Mouse (Mus musculus): Measurements from ENCODE around the gene Usp4. TPM values are rescaled to one million over a fixed set of nuclear protein-coding genes. Genes with fewer than 3 reads are reported as not detected.

Usp4 gene
- total RNA-seq, 2 experiments from 2014 or later, result 102 to 108 TPM

DNA sequence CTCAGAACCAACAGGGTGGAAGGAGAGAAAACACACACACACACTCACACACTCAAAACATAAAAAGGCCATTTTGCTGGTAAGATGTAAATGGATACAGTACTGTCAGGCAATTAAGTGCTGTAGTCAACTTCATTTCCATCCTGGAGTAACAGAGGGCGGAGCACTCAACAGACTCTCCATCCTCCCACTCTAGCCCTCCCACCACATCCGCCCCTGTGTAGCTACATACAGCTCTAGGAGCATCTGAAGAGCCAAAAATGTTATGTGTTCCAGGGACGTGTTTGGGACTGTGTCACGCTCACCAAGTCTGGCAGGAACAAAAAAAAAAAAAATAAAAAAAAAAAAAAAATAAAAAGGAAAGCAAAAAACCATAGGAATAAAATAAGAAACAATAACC, 55.4 kb downstream of the Usp4 start:
- no peak for DNase-seq (ENCODE audit: extremely low spot score in 1 of 2, low spot score in 1 of 2)

DNA sequence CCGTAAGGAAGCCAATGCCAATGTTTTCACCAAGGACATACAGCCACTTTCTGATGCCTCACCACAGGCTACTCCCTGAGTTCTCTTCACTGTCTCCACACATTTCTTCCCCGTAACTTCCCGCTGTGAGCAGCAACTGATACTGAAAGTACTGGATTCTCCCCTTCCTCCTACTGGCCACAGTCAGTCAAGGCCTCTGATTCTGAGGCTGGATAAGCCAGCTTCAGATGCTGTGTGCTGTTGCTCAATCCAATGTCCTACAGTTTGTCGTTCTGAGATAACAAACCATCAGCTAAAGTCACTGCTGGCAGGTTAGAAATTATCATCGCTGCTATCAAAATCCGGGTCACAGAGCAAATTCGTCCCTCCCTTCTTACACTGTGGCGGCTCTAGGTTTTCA, 56.8 kb downstream of the Usp4 start:
- DNase-seq (ENCODE audit: extremely low spot score in 1 of 2, low spot score in 1 of 2), result no peak

DNA sequence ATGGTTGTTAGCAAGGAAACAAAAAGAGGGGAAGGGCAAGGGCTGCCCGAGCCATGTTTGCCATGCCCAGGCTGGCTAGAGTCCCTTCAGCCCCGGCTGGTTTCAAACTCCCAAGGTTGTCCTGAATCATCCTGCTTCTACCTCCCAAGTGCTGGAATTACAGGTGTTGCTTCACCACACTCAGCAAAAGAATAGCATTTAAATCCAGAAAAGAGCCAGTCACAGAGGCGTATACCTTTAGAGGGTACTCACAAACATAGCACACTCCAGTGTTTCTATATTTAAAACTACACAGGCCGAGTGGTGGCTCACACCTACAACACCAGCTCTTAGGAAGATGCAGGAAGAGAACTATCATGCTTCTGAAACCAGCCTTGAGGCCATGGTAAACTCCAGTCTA, 61.9 kb downstream of the Usp4 start:
- no peak for DNase-seq (ENCODE audit: extremely low spot score in 1 of 2, low spot score in 1 of 2)

DNA sequence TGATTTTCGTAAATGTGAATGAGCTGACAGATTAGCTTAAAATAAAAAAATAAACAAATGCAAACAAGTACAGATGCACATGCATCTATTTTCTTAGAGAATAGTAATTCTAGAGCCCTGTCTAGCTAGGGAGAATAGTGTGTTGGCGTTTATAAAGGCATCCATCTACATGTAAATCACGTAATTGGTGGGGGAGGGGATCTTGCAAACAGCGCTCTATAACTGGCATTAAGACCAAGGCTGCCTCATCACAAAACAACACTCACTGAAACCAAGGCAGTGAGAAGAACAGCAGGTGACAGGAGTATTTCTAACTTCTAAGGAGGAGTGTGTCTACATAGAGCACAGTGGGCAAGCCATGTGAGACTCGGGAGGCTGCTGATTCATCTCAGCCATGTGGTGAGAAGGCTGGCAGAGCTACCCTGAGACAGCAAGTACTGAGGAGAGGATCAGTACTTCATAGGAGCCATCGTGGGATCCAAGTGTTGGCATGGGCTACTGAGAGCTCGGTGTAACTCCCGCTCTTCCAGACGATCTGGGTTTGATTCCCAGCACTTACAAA, 63.8 kb downstream of the Usp4 start:
- no peak for DNase-seq (ENCODE audit: extremely low spot score in 1 of 2, low spot score in 1 of 2)

DNA sequence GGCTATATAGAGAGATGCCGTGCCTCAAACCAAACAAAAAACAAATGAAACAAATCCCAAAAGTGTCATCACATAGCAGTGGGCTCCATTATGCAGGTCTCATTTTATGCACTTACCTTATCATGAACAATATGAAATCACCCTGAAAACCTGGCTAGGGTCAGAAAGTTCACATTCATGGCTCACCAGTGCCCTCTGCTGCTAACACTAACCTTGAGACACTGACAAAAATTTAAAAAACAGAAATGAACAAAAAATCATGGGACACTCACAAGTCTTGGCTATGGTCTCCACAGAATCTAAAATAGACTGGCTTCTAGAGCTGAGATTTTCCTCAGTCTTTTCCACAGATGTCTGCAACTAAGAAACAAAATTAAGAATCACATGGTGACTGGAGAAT, 64.6 kb downstream of the Usp4 start:
- peak in 1 of 2 experiments; percentile 48 for DNase-seq (ENCODE audit: extremely low spot score in 1 of 2, low spot score in 1 of 2)

DNA sequence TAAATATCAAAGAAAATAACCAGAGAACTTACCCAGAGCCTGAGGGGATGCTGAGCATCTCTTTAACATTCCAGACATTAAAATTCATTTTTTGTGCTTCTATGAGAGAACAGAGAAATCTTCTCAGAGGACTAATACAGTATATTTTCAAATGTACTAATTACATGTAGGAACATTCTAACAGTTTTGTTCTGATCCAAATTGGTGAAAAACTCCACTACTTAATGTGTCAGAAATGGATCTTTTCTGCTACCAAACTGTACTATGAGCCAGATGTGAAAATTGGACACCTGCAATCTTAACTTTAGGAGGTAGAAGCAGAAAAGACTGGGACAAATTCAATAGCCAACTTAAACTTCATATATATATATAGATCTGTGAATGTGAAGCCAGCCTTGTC, 80.7 kb downstream of the Usp4 start, which contains the start of gene Ccdc36:
Gene Ccdc36, minus strand, starts transcription at position 101 of the 400 bp plus-strand sequence.
- DNase-seq (ENCODE audit: extremely low spot score in 1 of 2, low spot score in 1 of 2), result no peak

DNA sequence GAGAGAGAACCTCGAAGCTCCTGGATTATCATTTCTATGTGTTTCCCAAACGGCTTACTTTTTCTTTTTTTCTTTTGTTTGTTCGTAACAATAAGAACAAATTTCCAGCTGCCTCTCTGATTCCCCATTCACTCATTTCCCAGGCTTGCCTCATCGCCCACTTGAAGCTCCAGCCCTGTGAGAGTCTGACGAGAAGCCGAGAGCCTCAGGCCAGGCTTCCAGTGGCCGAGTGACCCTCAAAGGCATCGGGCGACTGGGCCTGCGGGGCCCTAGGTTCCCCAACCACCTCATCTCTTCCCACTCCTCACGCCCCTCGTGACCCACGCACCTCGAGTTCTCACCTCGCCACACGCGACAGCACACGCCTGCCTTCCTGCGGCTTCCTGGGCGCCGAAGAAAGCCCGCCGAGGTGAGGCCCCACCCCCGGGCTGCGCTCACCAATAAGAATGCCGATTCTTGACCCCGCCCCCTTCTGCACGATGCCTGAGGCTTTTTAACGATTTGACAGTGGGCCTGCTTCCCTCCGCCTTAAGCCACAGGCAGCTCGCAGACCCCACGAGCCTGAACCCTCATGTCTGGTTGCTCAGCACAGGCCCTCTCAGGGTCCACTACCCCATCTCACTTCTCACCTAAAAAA, 83.9 kb downstream of the Usp4 start:
- DNase-seq (ENCODE audit: extremely low spot score in 1 of 2, low spot score in 1 of 2), result no peak

DNA sequence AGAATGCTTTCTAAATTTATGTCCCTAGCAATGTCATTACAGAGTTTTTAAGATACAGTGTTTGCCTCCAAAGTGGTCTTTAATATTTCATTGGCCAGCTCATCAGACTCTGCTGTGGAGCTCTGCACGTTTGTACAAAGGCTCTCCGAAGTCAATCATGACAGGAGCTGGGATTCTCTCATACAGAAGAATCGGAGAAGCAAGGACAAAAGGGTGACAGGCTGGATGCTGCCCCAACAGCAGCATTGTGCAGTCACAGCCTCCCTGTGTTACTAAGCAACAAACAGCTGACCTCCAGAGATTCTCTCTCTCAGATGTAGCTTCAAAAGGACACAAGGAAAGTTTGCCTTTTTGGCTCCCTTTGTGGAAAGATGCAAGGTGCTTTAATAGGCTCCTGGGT, 88.5 kb downstream of the Usp4 start, which contains the start of gene BC048562:
Gene BC048562, plus strand, starts transcription at position 301 of the 400 bp plus-strand sequence.
- DNase-seq (ENCODE audit: extremely low spot score in 1 of 2, low spot score in 1 of 2), result no peak

DNA sequence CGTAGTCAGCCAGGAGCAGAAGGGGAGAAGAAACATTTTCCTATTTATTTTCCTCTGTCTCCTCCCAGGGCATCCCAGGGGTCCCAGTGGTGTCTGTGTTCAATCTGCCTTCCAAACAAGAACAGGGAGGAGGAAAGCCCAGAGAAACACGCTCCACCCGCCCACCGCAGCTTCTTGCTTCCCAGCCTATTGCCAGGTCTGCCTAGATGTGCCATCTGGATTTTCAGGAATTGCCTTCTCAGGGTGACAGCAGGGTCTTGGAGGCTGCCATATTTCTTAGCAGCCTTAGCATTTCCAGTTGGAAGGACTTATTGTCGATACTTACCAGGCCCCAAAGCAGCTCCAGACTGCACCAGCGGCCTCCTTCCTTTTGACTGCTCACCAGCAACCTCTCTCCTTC, 91.5 kb downstream of the Usp4 start:
- no peak for DNase-seq (ENCODE audit: extremely low spot score in 1 of 2, low spot score in 1 of 2)

DNA sequence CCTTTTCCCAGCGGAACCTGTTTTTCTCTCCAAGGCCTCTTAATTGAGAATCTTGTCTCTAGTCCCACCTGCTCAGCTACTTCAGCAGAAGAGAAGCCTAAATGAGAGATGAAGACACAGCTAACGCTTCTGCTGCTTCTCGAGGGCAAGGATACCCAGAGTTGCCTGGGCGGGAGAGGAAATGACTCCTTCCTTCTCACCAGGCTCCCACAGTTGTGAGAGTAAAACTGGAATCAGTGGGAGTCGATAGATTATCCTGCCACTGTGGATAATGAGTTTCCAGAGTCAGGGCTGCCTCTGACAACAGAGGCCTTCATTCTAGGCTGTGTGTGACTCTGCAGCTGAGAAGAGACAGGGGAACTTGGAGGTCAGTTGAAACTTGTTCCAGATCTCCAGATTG, 92.8 kb downstream of the Usp4 start:
- DNase-seq (ENCODE audit: extremely low spot score in 1 of 2, low spot score in 1 of 2), result no peak

DNA sequence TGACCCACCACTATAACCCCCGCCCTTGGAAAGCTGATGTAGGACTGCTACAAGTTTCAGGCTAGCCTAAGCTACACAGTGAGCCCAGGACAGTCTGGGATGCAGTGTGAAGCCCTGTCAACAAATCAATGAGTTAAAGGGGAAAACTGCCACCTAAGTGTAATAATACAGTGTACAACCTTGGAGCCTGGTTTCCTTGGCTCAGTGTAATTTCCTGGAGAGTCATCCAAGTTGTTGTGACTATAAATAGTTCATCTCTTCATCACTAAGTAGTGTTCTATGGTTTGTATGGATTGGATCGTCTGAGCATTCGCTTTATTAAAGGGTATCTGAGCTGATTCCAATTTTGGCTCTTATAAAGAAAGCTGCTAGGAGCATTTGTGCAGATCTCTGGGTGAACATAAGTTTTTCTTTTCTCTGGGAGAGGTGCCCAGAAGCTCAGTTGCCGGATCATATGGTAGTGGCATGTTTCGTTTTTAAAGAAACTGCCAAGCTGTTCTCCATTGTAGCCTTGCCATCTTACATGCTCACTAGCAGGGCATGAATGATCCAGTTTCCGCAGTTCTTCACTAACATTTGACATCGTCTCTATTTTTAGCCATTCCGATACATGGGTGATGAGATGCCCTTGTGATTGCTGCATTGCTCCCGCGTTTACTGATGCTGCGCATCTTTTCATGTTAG, 93.7 kb downstream of the Usp4 start:
- no peak for DNase-seq (ENCODE audit: extremely low spot score in 1 of 2, low spot score in 1 of 2)

Other genes with a start within 250 kb of the Usp4 start
- gene Bsn, start 157.5 kb upstream of the Usp4 start, total RNA-seq (2021), result 100 to 1,000 TPM; 190 to 242 TPM
- 10 to 100 TPM; 90.4 to 95.2 TPM for gene Dag1, start 83.9 kb upstream of the Usp4 start, total RNA-seq (2021)
- gene Nicn1, start 57.4 kb upstream of the Usp4 start, total RNA-seq (2021), result 100 to 1,000 TPM in 1 of 2 experiments, 10 to 100 TPM in 1; 93.0 to 121 TPM
- 10 to 100 TPM; 28.5 to 31.6 TPM for gene Amt, start 51.0 kb upstream of the Usp4 start, total RNA-seq (2021)
- 100 to 1,000 TPM; 167 to 187 TPM for gene Rhoa, start 41.7 kb upstream of the Usp4 start, total RNA-seq (2021)
- 10 to 100 TPM; 36.0 to 37.9 TPM for gene Tcta, start 41.7 kb upstream of the Usp4 start, total RNA-seq (2021)
- 10 to 100 TPM; 64.8 to 76.7 TPM for gene Gpx1, start 8.9 kb upstream of the Usp4 start, total RNA-seq (2021)
- 1 to 10 TPM; 1.4 to 2.4 TPM for gene 1700102P08Rik, start 45.0 kb downstream of the Usp4 start, total RNA-seq (2021)
- under 1 TPM; 0.10 to 0.16 TPM for gene Ccdc36, start 80.6 kb downstream of the Usp4 start, total RNA-seq (2021)
- gene BC048562, start 88.6 kb downstream of the Usp4 start, total RNA-seq (2021), result not detected
- 10 to 100 TPM; 28.4 to 41.1 TPM for gene Ccdc71, start 112.7 kb downstream of the Usp4 start, total RNA-seq (2021)
- gene Klhdc8b, start 113.7 kb downstream of the Usp4 start, total RNA-seq (2021), result 10 to 100 TPM; 17.6 to 21.3 TPM
- 10 to 100 TPM; 25.9 to 27.8 TPM for gene Lamb2, start 131.9 kb downstream of the Usp4 start, total RNA-seq (2021)
- 100 to 1,000 TPM; 127 to 155 TPM for gene Usp19, start 142.7 kb downstream of the Usp4 start, total RNA-seq (2021)
- 10 to 100 TPM; 76.6 to 82.5 TPM for gene Qars, start 159.9 kb downstream of the Usp4 start, total RNA-seq (2021)
- 100 to 1,000 TPM; 133 to 142 TPM for gene Qrich1, start 169.0 kb downstream of the Usp4 start, total RNA-seq (2021)
- gene Impdh2, start 212.4 kb downstream of the Usp4 start, total RNA-seq (2021), result 10 to 100 TPM; 60.1 to 62.8 TPM
- 10 to 100 TPM; 54.3 to 70.4 TPM for gene Ndufaf3, start 219.6 kb downstream of the Usp4 start, total RNA-seq (2021)
- gene Dalrd3, start 222.0 kb downstream of the Usp4 start, total RNA-seq (2021), result 100 to 1,000 TPM in 1 of 2 experiments, 10 to 100 TPM in 1; 95.4 to 107 TPM
- gene Wdr6, start 230.9 kb downstream of the Usp4 start, total RNA-seq (2021), result 100 to 1,000 TPM; 116 to 134 TPM
- 10 to 100 TPM; 92.0 to 97.8 TPM for gene P4htm, start 249.8 kb downstream of the Usp4 start, total RNA-seq (2021)

Data from layer of hippocampus, postnatal 25 days (tissue).